Mouse (Mus musculus) brain, adult 10 weeks (tissue): ENCODE data around the gene Dlg2. TPM values are rescaled to one million over a fixed set of nuclear protein-coding genes. Genes with fewer than 3 reads are reported as not detected.

ENCODE experiments used
- polyA plus RNA-seq: library from polyadenylated mRNA; stranded (reverse); fragments of 350-450 nt; fragmentation: Illumina TruSeq; extraction: RNeasy Lipid Tissue Mini Kit (QIAGEN cat#74804); gene quantifications from one replicate; pipeline ENCODE4 v1.2.3, GENCODE M21; 2015; ENCODE audit warnings: low read depth, low replicate concordance

Dlg2 gene
- polyA plus RNA-seq: 162 TPM

GRCm38 (mm10) chr7:90476313-90477245 lies at the start of gene Dlg2:
Gene Dlg2 (plus strand): TSS chr7:90476672.

GRCm38 (mm10) chr7:90442518-90443080 lies 33.9 kb upstream of the Dlg2 start, which contains the start of gene Crebzf:
Gene Crebzf (plus strand): TSS chr7:90442729.

GRCm38 (mm10) chr7:90456845-90457468 lies 19.5 kb upstream of the Dlg2 start, which contains the start of gene Tmem126a:
Gene Tmem126a (minus strand): TSS chr7:90457229.

GRCm38 (mm10) chr7:90475793-90476312 lies 619 bp upstream of the Dlg2 start, which contains the start of gene Tmem126b:
Gene Tmem126b (minus strand): TSS chr7:90476001.

Other genes with a start within 250 kb of the Dlg2 start
- not detected for gene Ccdc83, start 210.9 kb upstream of the Dlg2 start, polyA plus RNA-seq
- gene Sytl2, start 174.4 kb upstream of the Dlg2 start, polyA plus RNA-seq: 92.1 TPM
- gene Ccdc89, start 50.1 kb upstream of the Dlg2 start, polyA plus RNA-seq: 1.2 TPM
- gene Crebzf, start 33.9 kb upstream of the Dlg2 start, polyA plus RNA-seq: 63.2 TPM
- 94.7 TPM for gene Tmem126a, start 19.4 kb upstream of the Dlg2 start, polyA plus RNA-seq
- 46.1 TPM for gene Tmem126b, start 671 bp upstream of the Dlg2 start, polyA plus RNA-seq